Mouse (Mus musculus) mesoderm, embryonic 11.5 days (tissue): ENCODE measurements at regions not wholly inside any gene's neighbourhood (a gene's known extent, or its start where the extent isn't known, plus 50 kb on each side); places are given as distances from the start of the nearest gene placed in this dataset.
A peak's percentile ranks its signal among the peaks of the same experiment; 100 is the strongest.

Source experiments
- DNase-seq: peaks from one replicate; pipeline ENCODE4 v3.0.0-alpha.2; 2012; ENCODE audit warnings: low read depth, low spot score

DNA sequence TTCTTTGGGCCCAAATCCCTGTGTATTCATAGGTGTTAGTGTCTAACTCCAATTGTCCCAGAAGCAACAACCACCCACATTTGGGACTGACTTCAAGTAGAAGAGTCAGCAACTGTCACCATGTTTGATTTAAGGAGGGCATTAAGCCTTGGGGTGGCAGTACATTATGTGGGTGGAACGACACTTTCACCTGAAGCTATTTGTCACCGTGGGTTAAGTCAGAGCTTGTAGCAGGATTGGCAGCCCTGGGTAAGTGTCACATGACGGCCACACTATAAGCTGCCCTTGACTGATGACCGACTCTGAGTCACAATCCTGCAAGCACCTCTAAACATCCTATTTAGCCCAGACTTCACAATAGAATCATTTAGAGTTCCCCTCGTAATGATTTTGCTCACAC is 236.7 kb upstream of the A1bg start:
- no peak for DNase-seq

- DNase-seq, result peak; percentile 68
Observed at GRCm38 (mm10) chr15:61158041-61158545, 235.3 kb upstream of the A1bg start.

DNA sequence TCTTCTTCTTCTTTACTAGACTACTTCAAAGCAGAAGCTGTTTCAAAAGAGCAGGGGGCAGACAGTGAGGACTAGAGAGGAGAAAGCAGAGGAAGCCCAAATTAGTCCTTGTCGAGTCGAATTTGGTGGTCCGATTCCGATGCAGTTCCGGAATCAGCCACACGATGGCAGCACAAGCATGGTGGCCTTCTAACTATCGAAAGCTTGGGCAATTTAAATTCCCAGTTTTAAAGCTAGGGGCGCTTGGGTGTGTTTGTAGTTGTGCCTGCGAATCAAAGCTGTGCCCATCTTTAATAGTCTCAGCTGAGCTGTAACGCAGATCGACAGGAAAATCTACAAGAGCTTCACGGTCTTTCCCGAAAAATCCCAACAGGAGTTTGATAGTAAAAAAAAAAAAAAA is 234.7 kb upstream of the A1bg start:
- DNase-seq, result peak; percentile 91

GRCm38 (mm10) chr15:61155530-61155929 is 232.7 kb upstream of the A1bg start:
- DNase-seq, result no peak

DNA sequence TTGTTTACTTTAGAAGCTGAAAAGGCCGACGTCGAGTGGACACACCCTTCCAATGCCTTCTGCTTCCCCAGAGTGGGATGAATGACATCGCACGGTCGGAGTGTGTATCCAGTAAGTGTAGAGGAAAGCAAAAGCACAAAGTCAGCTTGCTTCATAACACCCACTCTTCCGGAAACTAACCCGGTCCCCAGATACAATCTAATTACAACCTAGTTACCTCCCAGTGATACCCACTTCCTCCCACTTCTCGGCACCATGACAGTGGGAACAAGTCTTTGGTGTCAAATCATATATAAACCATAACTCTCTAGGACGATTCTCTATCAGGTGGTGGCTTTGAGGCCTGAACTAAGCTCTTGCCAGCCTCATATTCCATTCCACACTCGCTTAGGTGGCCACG is 231.4 kb upstream of the A1bg start:
- no peak for DNase-seq

DNA sequence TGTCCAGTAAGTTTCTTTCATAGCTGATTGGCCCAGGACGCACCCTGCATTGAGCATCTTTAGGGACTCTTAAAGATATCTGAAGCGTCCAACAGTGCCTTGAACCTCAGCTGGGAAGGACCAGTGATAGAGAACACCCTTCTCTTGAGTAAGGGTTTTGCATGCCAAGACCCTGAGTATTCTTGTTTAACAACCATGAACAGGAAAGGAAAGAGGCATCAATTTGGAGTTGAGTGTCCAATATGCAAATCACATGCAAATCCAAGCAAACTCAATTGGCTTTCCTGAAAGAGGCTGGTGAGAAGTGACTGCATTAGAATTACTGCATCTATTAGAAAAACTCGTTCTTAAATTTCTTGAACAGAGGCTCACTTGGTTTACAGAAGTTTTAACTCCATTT is 220.0 kb upstream of the A1bg start:
- DNase-seq, result no peak

GRCm38 (mm10) chr15:61139151-61139550 is 216.3 kb upstream of the A1bg start:
- DNase-seq, result no peak

GRCm38 (mm10) chr15:61136781-61137180 is 214.0 kb upstream of the A1bg start:
- no peak for DNase-seq

GRCm38 (mm10) chr15:61133316-61133715 is 210.5 kb upstream of the A1bg start:
- DNase-seq, result no peak

GRCm38 (mm10) chr15:61127971-61128370 is 205.2 kb upstream of the A1bg start:
- no peak for DNase-seq

DNA sequence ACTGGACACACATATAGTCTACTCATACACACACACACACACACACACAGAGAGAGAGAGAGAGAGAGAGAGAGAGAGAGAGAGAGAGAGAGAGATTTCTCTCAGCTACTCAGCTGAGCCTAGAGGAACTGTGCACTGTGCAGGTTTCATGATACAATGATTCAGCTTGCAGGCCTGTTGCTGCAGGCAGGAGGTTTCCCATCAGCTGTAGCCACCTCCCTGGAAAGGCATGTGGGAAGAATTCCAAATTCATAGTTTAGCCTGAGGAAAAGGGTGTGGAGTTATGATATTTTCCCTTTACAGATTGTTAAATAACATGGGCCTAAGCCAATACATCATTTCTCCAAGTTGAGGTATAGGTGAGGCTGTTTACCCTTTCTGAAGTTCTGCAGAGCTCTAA is 204.3 kb upstream of the A1bg start:
- no peak for DNase-seq

DNA sequence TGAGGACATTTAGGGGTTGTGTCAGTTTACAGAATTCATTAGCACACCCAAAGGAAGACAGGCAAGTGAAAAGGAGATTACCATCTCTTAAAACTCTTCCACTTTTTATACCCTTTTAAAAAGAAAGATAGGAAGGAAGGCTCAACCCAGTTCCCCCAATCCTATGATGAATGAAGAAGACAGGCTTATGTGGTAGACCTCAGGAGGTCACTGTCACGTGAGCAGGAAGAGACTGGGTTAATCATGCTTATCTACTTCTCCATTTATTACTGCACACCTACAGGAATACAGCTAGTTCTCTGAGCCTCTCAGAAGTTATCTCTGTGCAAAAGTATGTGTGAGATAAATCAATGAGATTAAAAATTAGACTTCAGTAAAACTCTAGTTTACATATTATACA is 194.1 kb upstream of the A1bg start:
- DNase-seq, result no peak

DNA sequence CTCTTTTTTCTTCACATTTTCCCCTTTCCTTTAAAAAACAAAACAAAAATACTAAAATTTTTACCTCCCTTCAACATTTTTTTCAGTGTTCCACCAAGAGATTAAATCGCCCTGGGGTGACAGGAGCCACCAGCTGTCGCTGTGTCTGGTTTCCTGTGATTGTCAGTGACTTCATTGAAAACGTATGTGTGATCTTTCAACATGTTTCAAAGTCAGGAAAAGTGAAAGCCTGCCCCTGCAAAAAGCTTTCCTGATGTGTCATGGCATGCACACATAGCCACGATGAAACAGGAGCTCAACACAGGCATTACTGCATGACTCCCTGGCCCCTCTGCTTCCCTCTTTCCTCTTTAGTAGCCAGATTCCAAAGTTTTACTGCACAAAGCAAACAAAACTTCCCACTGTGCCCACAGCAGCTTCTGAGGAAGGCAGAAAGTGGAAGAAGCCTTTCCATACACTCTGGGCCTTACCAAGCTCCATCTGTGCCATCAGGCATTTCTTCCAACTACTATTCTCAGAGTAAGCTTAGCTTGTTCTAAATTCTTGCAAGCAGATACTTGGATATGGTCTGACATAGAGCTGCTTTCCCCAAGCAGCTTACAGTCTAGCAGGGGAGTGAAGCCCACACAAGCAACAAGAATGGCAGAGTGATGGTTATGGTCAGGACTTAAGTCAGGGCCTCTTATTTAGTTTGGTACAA is 186.8 kb upstream of the A1bg start:
- peak; percentile 34 for DNase-seq

GRCm38 (mm10) chr15:61108957-61109356 is 186.1 kb upstream of the A1bg start:
- DNase-seq, result peak; percentile 27

GRCm38 (mm10) chr15:61102421-61103412 is 179.9 kb upstream of the A1bg start:
- DNase-seq, result peak; percentile 71

DNA sequence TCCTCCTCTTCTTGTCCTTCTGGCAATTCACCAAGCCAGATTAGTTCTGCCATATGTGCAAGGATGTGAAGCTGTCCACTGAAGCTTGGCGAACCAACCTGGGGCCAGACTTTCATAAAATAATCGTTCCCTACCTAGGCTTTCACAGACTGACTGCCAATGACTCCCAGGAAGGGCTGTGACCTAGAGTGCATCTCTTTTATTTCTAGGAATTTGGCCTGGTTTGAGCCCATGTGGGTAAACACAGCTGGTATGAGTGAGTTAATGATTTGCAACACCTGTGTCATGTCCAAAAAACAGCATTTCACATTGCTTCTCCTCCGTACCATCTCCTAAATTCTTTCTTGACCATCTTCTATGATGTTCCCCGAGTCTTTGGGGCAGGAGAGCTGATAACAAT is 178.0 kb upstream of the A1bg start:
- DNase-seq, result no peak

DNA sequence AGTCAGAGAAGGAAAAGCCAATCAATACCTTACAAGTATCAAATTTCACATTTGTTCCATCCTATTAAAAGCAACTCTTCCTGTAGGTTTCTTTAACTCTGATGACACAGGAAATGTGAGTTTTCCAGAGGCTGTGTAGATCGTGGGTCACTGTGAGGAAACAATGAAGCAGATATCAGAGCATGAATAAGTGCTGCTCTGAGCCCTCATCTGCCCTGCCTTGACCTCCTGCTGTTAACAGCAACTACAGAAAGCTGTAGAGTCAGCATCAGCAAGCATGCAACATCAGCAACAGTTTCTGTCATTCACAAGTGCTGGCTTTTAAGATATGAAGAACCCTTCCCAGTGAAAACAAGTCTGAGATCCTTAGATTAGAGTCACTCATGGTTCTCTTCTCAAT is 176.2 kb upstream of the A1bg start:
- DNase-seq, result peak; percentile 8

GRCm38 (mm10) chr15:61098519-61098918 is 175.7 kb upstream of the A1bg start:
- no peak for DNase-seq

GRCm38 (mm10) chr15:61096021-61096781 is 173.4 kb upstream of the A1bg start:
- DNase-seq, result peak; percentile 45

- DNase-seq, result peak; percentile 17
Observed at GRCm38 (mm10) chr15:61055017-61055609, 132.3 kb upstream of the A1bg start.

DNA sequence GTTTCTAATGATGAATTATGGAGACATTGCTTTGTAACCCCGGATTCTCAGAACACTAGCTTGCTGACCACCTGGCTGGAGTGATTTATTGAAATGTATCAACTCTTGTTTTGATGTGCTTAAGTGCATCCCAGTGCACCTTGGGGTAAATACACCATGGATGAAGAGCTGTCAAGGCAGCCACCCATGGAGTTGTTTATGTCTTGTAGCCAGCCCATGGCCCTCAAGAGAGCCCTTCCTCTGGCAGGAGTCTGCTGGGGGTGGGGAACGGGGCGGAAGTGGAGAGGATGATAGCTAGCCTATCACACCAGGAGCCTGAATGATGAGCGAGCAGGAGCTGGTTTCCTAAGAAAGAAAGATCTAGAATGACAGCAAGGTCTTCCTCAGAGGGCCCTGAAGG is 128.6 kb upstream of the A1bg start:
- peak; percentile 17 for DNase-seq
